Mouse (Mus musculus) E14TG2a.4 (cell line): ENCODE data around the gene Gm4201.
"Not testable (repeated sequence)": the region's sequence is repeated elsewhere in the genome, so short reads cannot be mapped to it uniquely, and the experiment has no call there.

Experiments
- H3K27me3 ChIP-seq: 2 replicates; pipeline ENCODE4 v1.6.1; 2014; ENCODE audit warnings: low read length, control low read depth; ENCODE audit not compliant: insufficient read depth
- H3K36me3 ChIP-seq: 2 replicates; pipeline ENCODE4 v1.6.1; 2014; ENCODE audit warnings: low read length, control low read depth; ENCODE audit not compliant: insufficient read depth
- H3K4me1 ChIP-seq: replicated peaks from 2 replicates; pipeline ENCODE4 v1.6.1; 2014; ENCODE audit warnings: low read depth, low read length, control low read depth
- H3K4me3 ChIP-seq: replicated peaks from 2 replicates; pipeline ENCODE4 v1.5.1; 2014; ENCODE audit warnings: mild to moderate bottlenecking, low read length
- H3K9me3 ChIP-seq: 2 replicates; pipeline ENCODE4 v1.6.1; 2014; ENCODE audit warnings: low read length, control low read depth

Gm4201 gene

DNA sequence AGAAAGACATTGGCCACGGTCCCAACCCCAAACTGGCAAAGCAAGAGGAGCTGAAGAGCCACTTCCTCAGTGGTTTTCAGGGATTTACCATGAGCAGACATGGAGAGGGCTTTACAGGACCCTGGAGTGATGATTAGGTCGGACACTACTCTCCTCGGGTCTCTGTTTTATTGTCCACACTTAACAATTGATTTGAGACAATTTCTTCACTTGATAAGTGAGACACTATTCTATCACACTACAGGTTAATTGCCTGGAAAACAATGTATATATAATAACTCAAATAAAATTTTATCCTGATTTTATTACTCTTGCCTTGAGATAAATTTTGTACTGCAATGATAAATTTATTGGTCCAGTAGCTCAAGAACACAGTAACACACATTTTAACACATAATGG, at the start of gene Gm4201:
TSS of gene Gm4201 (minus strand) at position 101 of the 400 bp plus-strand sequence.
- not testable (repeated sequence) for H3K36me3 ChIP-seq, H3K27me3 ChIP-seq, H3K4me3 ChIP-seq, H3K9me3 ChIP-seq, H3K4me1 ChIP-seq

DNA sequence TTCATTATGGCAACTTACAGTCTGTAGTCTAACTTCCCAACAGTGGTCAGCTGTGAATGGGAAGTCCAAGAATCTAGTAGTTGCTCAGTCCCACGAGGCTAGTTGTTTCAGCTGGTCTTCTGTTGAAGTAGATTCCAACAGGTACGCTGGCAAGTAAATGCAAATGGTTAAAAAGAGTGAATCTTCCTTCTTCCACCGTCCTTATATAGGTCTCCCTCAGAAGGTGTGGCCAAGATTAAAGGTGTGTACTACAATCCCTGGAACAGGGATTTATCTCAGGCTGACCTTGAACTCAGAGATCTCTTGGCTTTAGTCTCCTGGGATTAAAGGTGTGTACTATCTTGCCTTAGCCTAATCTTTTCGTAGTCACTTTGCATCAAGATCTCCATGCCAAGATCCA, 22.9 kb upstream of the Gm4201 start, which contains the start of gene Gm4565:
TSS of gene Gm4565 (minus strand) at position 101 of the 400 bp plus-strand sequence.
- not testable (repeated sequence) for H3K4me1 ChIP-seq, H3K36me3 ChIP-seq, H3K4me3 ChIP-seq, H3K27me3 ChIP-seq, H3K9me3 ChIP-seq

DNA sequence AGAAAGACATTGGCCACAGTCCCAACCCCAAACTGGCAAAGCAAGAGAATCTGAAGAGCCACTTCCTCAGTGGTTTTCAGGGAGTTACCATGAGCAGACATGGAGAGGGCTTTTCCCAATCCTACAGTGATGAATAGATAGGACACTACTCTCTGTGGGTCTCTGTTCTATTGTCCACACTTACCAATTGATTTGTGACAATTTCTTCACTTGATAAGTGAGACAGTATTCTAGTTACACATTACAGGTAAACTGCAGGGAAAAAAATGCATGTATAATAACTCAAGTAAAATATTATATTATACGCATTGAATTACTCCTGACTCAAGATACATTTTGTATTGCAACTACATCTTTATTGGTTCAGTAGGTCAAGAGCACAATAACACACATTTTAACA, 30.4 kb downstream of the Gm4201 start, which contains the start of gene Gm8677:
TSS of gene Gm8677 (minus strand) at position 101 of the 400 bp plus-strand sequence.
- H3K9me3 ChIP-seq, H3K4me3 ChIP-seq, H3K4me1 ChIP-seq, H3K27me3 ChIP-seq, H3K36me3 ChIP-seq: not testable (repeated sequence)

DNA sequence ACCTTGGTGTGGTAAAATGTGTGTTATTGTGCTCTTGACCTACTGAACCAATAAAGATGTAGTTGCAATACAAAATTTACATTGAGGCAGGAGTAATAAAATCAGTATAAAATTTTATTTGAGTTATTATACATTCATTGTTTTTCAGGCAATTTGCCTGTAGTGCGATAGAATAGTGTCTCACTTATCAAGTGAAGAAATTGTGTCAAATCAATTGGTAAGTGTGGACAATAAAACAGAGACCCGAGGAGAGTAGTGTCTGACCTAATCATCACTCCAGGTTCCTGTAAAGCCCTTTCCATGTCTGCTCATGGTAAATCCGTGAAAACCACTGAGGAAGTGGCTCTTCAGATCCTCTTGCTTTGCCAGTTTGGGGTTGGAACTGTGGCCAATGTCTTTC, 42.5 kb downstream of the Gm4201 start, which contains the start of gene Vmn1r152:
TSS of gene Vmn1r152 (plus strand) at position 301 of the 400 bp plus-strand sequence.
- not testable (repeated sequence) for H3K27me3 ChIP-seq, H3K36me3 ChIP-seq, H3K9me3 ChIP-seq, H3K4me1 ChIP-seq, H3K4me3 ChIP-seq
